Mouse (Mus musculus): ENCODE results near the gene Dlx3.

GRCm38 (mm10) chr11:95120633-95121020, 708 bp downstream of the Dlx3 start:
- TF ChIP-seq CTCF (IDR thresholded peaks at IDR 0.05; ENCODE audit: extremely low read depth, insufficient read length, insufficient replicate concordance, low read depth, low read length) (no peak), POLR2A (IDR thresholded peaks at IDR 0.05; ENCODE audit: low read depth, low read length) (no peak)
